Mouse (Mus musculus) bone marrow, adult 2 months (tissue): ENCODE measurements at regions not wholly inside any gene's neighbourhood (a gene's known extent, or its start where the extent isn't known, plus 50 kb on each side); places are given as distances from the start of the nearest gene placed in this dataset.
"Not testable (repeated sequence)": the region's sequence is repeated elsewhere in the genome, so short reads cannot be mapped to it uniquely, and the experiment has no call there.

ENCODE experiments used
- H3K27ac ChIP-seq: fragments of 200-500 bp; 2 replicates; pipeline ENCODE4 v1.5.1; 2012; ENCODE audit warnings: low read depth, mild to moderate bottlenecking, control low read depth, inconsistent platforms, low read length; ENCODE audit not compliant: control insufficient read depth, poor library complexity, insufficient read depth
- H3K4me1 ChIP-seq: fragments of 200-500 bp; 2 replicates; pipeline ENCODE4 v1.6.1; 2011; ENCODE audit warnings: low read length; ENCODE audit not compliant: control insufficient read depth, insufficient read depth
- H3K4me3 ChIP-seq: fragments of 200-500 bp; replicated peaks from 2 replicates; pipeline ENCODE3; 2011; ENCODE audit warnings: mild to moderate bottlenecking, low read depth, low read length, control low read depth; ENCODE audit not compliant: control insufficient read depth
- CTCF ChIP-seq: fragments of 200-500 bp; IDR thresholded peaks from 2 replicates; pipeline ENCODE4 v1.5.1; 2011; ENCODE audit warnings: low read length, control low read depth; ENCODE audit not compliant: control insufficient read depth, insufficient read depth
- POLR2A ChIP-seq: fragments of 200-500 bp; IDR thresholded peaks from 2 replicates; pipeline ENCODE4 v1.6.1; 2011; ENCODE audit warnings: low read depth, mild to moderate bottlenecking, control low read depth, low read length, borderline replicate concordance; ENCODE audit not compliant: control insufficient read depth
- WGBS: fragments of 180-500 bp; shearing (Covaris S2); methylation state at CpG from one replicate; pipeline ENCODE4 v1.1.7; 2018; 5-methylcytosine and 5-hydroxymethylcytosine counted together

- no peak for TF ChIP-seq POLR2A
- peak; percentile 30; the same call in 1 of the 2 replicates for TF ChIP-seq CTCF
- WGBS = 16% methylated on average over 4 of the region's 4 CpGs
- Histone ChIP-seq H3K4me3 (no peak overlapping the region), H3K27ac (no peak overlapping the region), H3K4me1 (no peaks in the 10 kb centered on the region)
Observed at GRCm38 (mm10) chr4:61998366-61998765, 55.6 kb downstream of the Mup20 start.

- not testable (repeated sequence) for H3K4me3 ChIP-seq, H3K4me1 ChIP-seq, H3K27ac ChIP-seq
Observed at GRCm38 (mm10) chr4:61989941-61990340, 64.0 kb downstream of the Mup20 start.

- Histone ChIP-seq H3K4me1 (no peaks in the 10 kb centered on the region), H3K4me3 (no peak overlapping the region), H3K27ac (no peak overlapping the region)
- 89% methylated on average over 7 of the region's 7 CpGs for WGBS
- TF ChIP-seq CTCF (no peak), POLR2A (no peak)
Observed at GRCm38 (mm10) chr4:61976159-61976558, 77.8 kb downstream of the Mup20 start.

- H3K4me3 ChIP-seq = no peak overlapping the region
- no peak overlapping the region for H3K27ac ChIP-seq
- TF ChIP-seq POLR2A = no peak
- TF ChIP-seq CTCF = peak; percentile 43
- 58% methylated on average over 2 of the region's 2 CpGs for WGBS
- H3K4me1 ChIP-seq = no peaks in the 10 kb centered on the region
Observed at GRCm38 (mm10) chr4:61973236-61973635, 80.7 kb downstream of the Mup20 start.

GRCm38 (mm10) chr4:61969691-61970090, 84.3 kb downstream of the Mup20 start:
- H3K4me3 ChIP-seq = no peak overlapping the region
- TF ChIP-seq CTCF (no peak), POLR2A (no peak)
- H3K27ac ChIP-seq = no peak overlapping the region
- no peaks in the 10 kb centered on the region for H3K4me1 ChIP-seq
- WGBS = 49% methylated on average over 1 of the region's 1 CpGs

- not testable (repeated sequence) for H3K27ac ChIP-seq, H3K4me1 ChIP-seq, H3K4me3 ChIP-seq
- WGBS = 74% methylated on average over 6 of the region's 6 CpGs
Observed at GRCm38 (mm10) chr4:61967674-61968073, 86.3 kb downstream of the Mup20 start.

GRCm38 (mm10) chr4:61962315-61962714, 91.6 kb downstream of the Mup20 start:
- Histone ChIP-seq H3K4me3 (no peak overlapping the region), H3K4me1 (no peaks in the 10 kb centered on the region), H3K27ac (no peak overlapping the region)
- TF ChIP-seq CTCF (no peak), POLR2A (no peak)
